Mouse (Mus musculus): ENCODE results near the gene Adcy9.

Gene Adcy9

GRCm38 (mm10) chr16:4418776-4419545 lies 1.3 kb downstream of the Adcy9 start:
- DNase-seq (ENCODE audit: low read depth, low spot score): no peak

GRCm38 (mm10) chr16:4418072-4418471 lies 2.2 kb downstream of the Adcy9 start:
- no peak for DNase-seq (ENCODE audit: low read depth, low spot score)

- DNase-seq (ENCODE audit: low read depth, low spot score): no peak
These were observed 2.8 kb downstream of the Adcy9 start for GRCm38 (mm10) chr16:4417455-4417854.

GRCm38 (mm10) chr16:4414881-4415585 lies 5.3 kb downstream of the Adcy9 start:
- no peak for DNase-seq (ENCODE audit: low read depth, low spot score)

- DNase-seq (ENCODE audit: low read depth, low spot score): no peak
These were observed 6.1 kb downstream of the Adcy9 start for GRCm38 (mm10) chr16:4413988-4414880.

GRCm38 (mm10) chr16:4413301-4413700 lies 7.0 kb downstream of the Adcy9 start:
- DNase-seq (ENCODE audit: low read depth, low spot score): no peak

- DNase-seq (ENCODE audit: low read depth, low spot score): no peak
These were observed 8.0 kb downstream of the Adcy9 start for GRCm38 (mm10) chr16:4412298-4412697.

- no peak for DNase-seq (ENCODE audit: low read depth, low spot score)
These were observed 9.0 kb downstream of the Adcy9 start for GRCm38 (mm10) chr16:4411296-4411695.

- DNase-seq (ENCODE audit: low read depth, low spot score): no peak
These were observed 12.8 kb downstream of the Adcy9 start for GRCm38 (mm10) chr16:4407536-4407935.

- no peak for DNase-seq (ENCODE audit: low read depth, low spot score)
These were observed 13.6 kb downstream of the Adcy9 start for GRCm38 (mm10) chr16:4406706-4407105.

- DNase-seq (ENCODE audit: low read depth, low spot score): no peak
These were observed 14.2 kb downstream of the Adcy9 start for GRCm38 (mm10) chr16:4406047-4406586.

GRCm38 (mm10) chr16:4404933-4405761 lies 15.2 kb downstream of the Adcy9 start:
- DNase-seq (ENCODE audit: low read depth, low spot score): no peak

- no peak for DNase-seq (ENCODE audit: low read depth, low spot score)
These were observed 19.2 kb downstream of the Adcy9 start for GRCm38 (mm10) chr16:4401109-4401508.

GRCm38 (mm10) chr16:4399471-4400223 lies 20.7 kb downstream of the Adcy9 start:
- no peak for DNase-seq (ENCODE audit: low read depth, low spot score)

- no peak for DNase-seq (ENCODE audit: low read depth, low spot score)
These were observed 21.5 kb downstream of the Adcy9 start for GRCm38 (mm10) chr16:4398782-4399181.

- DNase-seq (ENCODE audit: low read depth, low spot score): no peak
These were observed 22.7 kb downstream of the Adcy9 start for GRCm38 (mm10) chr16:4397636-4398035.

GRCm38 (mm10) chr16:4395687-4396341 lies 24.5 kb downstream of the Adcy9 start:
- DNase-seq (ENCODE audit: low read depth, low spot score): no peak

GRCm38 (mm10) chr16:4394991-4395590 lies 25.2 kb downstream of the Adcy9 start:
- DNase-seq (ENCODE audit: low read depth, low spot score): no peak

GRCm38 (mm10) chr16:4383473-4384038 lies 36.7 kb downstream of the Adcy9 start:
- no peak for DNase-seq (ENCODE audit: low read depth, low spot score)

All from retina, postnatal 7 days (tissue).